Mouse (Mus musculus) spleen, postnatal 36 days (tissue): Measurements from ENCODE around the gene Coro2b.

Source experiments
- DNase-seq, 2 experiments: peaks; one replicate each; pipeline ENCODE4 v3.0.0; 2022; ENCODE audit warnings: low spot score in 2 of 2, mixed read lengths in 1 of 2

Gene Coro2b

DNA sequence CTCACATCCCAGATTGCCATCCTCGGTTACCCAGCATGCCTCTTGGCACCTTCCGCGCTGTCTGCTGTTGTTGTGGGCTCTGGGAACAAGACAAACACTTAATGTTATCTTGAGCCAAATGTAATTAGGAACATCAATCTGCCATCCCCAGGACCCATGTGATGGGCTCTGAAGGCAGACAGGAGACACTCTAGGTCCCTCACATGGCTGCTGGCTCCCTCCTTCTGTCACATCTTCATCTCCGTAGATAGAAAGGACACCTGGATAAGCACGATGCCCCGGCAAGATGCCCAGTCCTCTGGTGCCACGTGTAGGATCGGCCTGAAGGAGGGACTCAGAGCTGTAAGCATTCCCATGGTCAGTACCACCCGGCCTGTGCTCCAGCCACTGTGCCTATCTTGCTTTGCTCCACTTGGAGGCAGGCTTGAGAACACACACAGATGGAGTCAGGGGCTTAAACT is 2.4 kb upstream of the Coro2b start:
- DNase-seq = no peak

DNA sequence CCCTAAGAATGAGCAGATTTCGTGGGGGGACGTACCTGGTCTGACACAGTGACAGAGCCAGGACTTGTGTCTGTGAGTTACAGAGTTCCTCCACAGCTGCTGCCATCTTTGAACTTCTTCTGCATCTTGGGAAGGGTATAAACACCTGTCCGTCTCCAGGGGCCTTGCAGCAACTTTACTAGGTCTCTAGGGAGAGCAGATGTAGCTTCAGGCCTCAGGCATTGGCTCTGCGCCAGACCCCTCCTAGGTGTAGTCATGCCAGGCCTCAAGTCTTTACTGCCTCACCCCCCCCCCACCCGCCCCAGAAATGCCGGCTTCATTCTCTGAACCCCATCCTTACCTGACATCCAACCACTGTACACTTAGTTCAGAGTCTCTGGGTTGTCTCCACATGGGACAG is 1.1 kb upstream of the Coro2b start:
- DNase-seq = no peak

DNA sequence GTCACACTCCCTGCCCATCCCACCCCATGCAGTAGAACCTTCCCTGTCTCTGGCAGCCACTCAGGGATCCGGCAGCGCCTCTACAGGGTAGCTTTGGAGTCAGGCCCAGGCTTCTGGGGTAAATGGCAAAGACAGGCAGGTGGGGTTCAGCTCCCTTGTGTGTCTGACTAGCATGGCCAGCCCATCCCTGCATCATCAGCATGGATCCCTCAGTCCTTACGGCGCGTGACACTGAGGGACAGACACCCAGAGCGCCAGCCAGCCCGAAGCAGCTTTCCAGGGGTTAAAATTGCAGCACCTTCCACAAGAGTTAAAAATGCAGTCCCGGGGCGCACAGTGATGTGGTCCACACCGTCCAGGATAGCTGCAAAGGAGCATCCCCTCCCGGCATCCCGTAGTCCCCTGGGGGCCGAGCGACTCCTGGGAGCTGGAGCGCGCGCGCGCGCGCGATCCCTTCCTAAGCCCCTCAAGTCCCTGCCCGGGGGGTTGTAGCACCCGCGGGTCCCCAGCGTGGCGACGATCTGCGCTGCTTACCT is 657 bp downstream of the Coro2b start:
- DNase-seq = no peak

DNA sequence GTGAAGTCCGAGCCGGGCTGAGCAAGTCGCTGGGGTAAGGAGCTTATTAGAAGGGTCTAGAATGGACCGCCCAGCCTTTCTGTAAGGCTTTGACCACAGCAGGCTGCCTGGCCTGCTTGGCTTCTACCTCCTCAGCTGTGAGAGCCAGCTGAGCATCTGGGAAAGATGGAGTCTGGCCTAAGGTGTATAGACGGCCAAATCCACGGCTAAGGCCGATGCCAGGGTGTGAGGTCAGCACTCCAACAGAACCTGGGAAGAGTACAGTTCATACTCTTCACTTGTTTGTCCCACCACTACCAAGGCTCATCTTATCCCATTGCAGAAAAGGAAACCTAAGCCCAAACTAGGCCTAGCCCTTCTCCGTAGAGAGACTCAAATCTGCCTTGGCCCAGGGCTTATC is 1.3 kb downstream of the Coro2b start:
- DNase-seq = no peak

DNA sequence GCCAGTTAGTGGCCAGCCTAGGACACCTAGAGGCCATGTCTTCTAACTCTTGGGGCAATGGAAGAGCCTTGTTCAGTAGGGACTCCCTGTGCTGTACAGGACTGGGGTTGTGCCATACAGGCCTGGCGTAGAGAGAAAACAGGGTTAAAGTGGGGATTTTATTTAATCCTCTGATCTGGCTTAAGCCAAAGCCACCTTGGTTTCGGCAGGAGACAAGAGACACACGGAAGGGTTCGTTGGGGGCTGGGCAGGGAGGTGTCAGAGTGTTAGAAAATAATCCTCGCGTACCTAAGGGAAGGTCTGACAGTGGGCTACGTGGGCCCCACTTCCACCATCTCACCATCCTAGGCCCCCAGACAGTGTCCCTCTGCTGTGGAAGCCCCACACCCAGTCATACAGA is 2.2 kb downstream of the Coro2b start:
- DNase-seq = no peak

DNA sequence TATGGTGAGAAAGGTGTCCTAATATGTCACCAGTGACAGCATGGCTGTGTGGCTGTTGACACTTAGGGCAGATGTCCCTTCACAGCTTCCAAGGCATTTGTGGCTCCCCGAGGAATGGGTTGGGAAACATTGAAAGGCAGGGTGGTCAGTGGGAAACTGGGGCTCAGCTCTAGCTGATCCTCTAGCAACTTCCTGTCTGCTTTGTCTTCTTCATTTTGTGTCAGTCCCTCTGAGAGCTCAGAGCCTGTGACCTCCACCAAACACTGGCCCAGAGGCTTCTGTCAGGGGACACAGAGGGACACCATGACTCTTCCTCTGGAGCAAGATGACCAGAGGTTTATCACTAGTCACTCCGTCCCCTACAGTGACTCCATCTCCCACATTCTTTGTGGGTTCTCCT is 2.7 kb downstream of the Coro2b start:
- no peak for DNase-seq

DNA sequence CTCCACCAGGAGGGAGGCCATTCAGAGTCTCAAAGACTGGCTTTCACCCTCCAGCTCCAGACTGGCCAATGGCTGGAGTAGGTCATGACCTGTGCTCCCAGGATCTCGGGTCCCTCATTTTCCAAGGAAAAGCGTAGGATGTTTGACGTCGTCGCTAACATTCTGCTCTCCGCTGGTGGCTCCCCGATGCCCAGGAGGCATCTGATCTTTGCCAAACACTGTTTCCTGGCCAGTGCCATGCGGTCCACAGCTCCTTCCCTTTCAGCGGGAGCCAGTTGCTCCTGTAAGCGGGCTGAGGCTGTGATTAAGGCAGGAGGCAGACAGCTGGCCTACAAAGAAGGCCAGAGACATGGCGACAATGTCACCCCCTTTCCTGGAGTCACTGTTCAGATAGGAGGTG is 4.0 kb downstream of the Coro2b start:
- DNase-seq = no peak

DNA sequence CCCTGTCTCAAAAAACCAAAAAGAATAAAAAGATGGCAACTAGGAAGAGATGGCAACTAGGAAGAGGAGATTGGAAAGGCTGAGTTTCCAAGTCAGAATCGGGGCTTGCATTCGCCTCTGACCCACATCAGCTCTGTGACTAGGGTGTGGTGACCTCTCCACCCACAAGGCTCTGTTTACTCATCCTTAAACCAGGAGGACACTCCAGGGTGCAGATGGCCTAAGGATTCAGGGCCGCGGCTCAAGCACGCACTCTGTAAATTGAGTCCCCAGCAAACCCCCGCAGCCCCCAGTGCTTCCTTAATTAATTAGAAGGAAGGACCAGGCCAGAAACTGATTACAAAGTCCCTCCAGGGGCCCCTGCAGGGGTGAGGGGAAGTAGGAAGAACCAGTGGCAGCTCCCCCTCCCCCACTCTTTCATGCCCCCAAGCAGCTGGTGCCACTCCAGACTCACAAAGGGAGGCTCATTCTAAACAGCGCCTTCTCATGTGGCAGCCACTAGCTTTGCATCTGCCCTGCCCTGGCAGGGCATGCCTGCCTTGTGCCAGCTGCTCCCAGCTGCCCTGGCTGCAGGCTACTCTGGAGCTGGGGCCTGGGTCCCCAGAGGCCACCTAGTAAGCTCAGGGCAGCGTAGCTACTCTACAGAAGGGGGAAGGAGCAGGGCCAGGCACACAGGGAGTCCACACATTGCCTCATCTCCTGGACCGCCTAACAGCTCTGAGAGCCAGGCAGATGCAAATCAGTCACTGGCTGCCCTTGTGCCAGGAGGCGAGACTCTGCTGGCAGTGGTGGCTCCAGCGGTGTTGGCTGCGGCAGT is 5.2 kb downstream of the Coro2b start:
- peak; percentile 13 to 15 for DNase-seq

DNA sequence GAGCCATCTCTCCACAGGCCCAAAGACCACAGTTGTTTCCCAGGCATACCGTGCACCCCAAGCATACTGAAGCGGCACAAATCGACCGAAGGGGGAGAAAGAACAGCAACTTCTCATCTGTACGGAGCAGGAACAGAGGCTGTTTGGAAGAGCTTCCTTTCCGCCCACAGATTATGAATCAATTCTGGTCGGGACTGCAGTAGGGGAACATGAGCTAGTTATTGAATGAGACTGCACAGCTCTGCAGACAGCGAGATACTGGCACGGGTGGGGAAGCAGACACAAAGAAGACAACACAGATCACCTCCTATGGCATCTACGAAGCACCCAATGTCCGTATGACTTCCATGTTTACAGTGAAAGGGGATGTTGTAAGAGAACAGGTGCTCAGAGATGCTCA is 8.3 kb downstream of the Coro2b start:
- DNase-seq = no peak

DNA sequence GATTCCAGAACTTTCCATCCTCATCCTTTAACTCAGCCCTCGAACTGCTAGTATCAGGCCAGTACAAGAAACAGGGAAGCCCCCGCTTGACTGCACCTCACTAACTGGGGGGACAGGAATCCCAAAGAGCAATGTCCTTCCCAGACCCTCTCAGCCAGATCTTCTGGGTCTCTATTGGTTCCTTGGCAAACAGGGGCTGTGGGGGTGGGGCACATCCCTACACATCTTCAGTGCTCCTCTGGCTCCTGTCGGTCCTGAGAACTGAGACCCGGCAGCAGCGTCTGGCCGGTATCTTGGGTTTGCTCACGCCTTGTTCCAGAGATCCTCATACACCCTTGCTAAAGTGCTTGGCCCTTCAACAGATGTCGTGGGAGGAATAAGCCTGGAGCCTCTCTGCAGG is 10.0 kb downstream of the Coro2b start:
- DNase-seq = no peak

DNA sequence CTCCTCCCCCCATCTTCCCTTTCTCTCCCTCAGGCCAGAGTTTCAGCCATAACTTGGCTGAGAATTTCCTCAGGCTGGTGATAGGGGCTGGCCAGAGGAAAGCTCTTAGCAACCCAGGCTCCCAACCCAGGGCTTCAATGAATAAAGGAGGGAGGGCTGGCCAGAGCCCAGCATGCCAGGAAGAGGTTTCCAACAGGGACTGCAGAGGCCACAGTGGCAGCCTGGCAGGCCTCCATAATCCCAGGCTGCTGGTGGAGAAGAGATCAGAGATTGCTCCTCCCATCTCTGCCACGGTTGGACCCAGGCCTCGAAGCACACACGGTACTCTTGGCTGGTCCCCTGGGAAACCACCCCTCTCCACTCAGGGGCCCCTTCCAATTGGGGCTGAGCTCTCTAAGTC is 10.4 kb downstream of the Coro2b start:
- DNase-seq = no peak

DNA sequence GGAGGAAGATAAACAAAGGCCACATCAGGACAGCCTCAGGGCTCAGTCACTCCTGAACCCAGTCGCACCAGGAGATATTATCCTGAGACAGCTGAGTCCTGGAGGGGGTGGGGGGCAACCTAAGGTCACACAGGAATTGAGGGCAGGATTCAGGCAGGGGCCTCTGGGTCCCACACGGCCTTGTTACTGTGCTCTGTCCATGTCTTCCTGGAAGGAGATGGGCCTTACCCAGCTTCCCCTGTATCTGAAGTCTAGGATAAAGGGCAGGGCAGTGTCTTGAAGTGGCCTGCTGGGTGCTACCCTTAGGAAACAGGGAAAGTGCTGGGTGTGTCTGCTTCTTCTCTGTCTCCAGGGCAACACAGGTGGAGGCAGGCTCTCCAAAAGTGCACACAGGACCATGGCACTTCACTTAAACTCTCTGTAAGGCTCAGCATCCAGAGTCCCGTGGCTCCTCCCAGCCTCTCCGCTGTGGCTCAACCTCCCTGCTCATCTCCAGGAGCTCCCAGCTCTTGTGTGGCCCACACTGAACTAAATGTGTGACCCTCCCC is 12.0 kb downstream of the Coro2b start:
- DNase-seq = no peak

DNA sequence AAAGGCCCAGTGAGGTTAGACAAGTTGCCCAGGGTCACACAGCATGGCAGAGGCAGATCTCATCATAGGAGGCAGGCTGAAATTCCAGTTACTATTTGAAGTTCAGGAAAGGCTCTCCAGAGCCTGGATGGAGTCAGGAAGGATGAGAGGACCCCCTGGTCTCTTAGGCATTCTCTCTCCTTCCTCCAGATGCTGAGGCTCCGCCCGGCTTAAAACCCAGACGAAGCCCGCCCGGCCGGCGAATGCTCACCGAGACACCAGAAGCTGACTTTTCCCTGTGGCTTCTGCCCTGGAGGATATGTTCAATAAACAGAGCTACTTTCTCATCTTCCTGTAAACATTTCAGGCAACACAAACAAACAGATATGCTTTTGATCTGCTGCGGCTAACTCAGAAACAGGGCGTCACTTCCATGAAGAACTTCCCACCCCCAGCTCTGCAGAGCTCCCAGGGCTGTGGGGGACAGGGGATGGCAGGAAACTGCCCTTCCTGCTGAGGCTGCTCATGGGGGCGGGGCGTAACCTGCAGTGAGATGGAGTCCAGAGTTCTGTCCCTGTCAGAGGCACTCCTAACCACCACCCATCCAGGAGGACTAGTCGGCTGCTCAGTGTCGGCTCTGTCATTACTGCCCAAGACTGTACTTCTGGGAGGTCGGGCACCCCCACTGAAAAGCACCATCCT is 13.9 kb downstream of the Coro2b start:
- DNase-seq = no peak

DNA sequence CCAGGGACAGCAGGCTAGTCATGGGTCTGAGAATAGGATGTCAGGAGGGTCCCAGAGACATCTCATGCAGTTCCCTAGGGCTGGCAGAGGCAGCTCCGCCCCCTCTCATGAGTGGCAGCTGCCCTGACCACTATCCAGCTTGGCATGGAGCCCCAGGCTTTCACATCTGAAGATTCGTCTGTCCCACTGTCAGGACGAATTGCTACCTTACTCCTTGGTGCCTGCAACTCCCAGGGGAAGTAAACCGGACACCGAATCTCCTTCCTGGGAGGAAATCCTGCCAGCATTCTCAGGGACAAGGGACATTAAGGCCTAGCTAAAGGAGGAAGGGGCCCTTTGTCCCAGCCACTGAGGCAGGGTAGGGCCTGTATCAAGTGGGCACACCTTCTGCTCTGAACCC is 14.6 kb downstream of the Coro2b start:
- no peak for DNase-seq

DNA sequence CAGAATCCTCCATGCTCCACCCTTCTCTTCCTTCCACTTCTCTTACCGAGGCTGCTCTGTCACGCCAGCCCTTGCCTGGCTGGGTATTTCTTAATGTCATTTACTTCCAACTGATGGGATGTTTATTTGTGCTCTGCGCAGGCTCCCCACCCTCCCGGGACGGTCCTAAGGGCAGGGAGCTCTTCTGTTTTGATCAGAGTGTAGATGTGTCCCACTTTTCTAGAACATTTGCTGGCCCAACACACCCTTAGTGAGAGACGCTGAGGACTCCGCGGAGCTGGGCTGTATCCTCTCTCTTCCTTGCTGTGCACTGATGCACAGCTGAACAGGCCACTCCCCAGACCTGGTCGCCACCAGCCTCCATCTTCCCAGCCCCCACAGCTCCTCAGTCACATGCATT is 15.3 kb downstream of the Coro2b start:
- DNase-seq = no peak

DNA sequence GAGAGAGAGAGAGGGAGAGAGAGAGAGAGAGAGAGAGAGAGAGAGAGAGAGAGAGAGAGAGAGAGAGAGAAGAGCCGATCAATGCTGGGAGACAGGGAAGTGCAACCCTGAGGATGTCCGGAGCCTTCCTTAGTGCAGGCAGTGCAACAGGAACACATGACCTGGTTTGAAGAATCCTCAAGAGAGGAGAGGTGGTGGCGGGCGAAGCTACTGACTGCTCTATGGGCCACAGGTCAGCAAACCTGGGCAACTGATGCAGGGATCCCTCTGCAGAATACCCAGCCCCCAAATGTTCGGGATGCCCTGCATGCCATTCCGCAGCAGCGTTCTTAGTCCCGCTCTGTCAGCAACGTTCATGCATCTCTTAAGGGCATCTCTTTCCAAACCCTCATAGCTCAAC is 15.9 kb downstream of the Coro2b start:
- no peak for DNase-seq

DNA sequence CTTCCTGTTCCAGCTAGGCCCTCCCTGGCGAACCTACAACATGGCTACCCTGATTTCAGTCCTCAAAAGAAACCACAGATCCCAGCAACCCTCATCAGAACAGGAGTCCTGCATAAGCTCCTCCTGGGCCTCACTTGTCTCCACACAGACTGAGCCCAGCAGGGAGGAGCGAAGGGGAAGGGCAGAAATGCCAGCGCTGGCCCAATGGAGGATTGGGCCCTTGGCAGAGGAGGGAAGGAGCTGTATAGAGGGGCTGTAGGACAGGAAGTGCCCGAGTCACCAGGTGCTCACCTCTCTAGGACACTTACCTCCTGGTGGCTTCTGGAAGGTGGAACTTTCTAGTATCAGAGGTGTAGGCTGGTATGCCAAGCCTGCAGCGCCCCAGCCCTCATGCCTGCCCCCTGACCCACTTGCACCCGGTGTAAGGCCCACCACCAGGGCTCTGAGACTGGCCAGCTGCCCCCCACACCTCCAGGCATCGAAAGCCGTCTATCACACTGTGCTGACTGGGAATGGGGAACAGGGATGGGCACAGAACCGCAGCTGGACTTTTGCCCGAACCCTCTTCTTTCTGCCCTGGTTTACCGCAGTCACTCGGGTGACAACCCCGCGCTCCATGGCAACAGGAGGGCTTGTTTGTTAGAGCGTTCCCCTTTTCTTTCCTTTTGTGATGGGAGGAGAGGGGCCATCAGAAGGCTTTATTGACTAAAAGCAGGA is 16.9 kb downstream of the Coro2b start:
- no peak for DNase-seq

DNA sequence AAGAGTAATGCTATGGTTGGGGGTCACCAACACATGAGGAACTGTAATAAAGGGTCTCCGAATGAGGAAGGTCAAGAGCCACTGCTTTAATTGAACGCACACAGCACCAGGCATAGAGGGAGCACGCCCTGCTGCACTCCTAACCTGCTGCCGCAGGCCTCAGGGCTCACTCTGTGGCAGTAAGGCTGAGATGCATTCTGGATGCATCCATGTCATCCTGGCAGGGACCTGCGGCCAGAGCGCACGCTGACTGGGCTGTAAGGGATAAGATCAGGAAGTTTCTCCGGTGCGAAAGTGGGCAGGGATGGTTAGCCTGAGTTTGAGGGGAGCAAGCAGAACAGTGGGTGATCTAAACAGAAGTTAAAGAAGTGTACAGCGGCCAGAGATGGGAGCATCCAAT is 17.5 kb downstream of the Coro2b start:
- DNase-seq = no peak

DNA sequence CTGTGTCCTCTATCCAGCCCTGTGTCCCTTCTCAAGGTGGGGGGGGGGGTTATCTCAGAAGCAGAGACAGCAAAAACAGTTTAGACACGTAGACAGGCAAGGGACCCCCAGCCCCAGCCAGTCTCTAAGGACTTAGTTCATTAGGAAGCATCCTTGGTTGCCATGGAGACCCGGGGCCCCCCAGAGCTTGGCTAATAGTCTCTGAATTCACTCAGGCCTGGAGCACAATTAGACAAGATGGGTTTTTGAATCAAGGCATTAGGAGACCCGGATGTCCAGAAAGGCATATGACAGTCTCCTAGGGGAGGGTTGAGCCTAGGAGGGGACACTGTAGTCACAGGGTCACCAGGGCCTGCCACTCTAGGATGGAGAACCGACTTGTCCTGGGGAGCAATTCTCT is 18.3 kb downstream of the Coro2b start:
- no peak for DNase-seq

DNA sequence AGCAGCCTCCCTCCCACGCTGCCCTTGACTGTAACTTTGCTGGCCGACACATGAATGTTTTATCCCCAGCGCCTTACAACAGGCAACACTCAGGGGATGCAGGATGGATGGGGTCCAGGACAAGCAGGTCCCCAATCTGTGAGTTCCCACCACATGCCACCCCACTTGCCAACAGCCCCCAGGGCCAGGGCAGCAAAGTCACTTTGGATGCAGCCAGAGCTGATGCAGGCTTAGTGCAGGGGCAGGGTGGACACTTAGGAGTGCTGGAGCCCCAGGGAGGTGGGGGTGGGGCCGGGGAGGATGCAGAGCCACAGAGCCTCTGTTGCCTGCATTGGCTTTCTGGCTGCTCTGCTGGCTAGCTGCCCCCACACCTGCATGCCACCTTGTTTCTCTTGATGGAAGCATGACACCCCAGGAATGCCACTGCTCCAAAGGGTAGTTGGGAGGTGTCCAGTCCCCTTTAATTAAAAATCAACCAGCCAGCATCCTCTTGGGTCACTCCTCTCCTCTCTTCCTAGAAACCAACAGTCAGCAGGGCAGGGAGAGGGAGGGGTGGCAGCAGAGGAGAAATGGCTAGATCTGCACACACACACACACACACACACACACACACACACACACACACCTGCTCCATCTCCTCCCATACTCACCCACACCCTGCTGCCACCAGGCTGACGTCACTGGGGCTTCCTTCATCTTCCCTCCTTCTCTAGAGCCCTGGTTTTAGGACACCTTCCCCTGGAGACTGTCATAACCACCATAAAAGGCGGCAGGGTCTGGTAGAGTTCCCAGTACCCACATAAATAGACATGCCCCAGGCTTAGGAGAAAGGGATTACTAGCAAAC is 19.5 kb downstream of the Coro2b start:
- no peak for DNase-seq

DNA sequence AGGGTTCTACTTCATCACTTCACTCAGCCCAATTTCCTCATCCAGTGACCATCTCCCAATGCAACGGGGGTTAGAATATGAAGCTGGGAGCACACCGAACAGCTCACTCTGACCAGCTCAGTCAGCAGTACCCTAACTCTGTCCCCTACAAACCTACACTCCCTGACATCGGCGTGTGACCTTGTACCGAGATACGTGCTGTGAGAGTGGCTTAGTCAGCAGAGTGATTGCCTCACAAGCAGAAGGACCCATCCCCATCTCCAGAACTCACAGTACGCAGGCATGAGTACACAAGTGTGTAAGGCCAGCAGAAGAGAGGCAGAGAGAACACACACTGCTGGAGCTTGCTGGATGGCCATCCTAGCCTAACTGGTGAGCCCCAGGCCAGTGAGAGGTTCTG is 21.7 kb downstream of the Coro2b start:
- no peak for DNase-seq
